Mouse (Mus musculus) urinary bladder, postnatal 36 days (tissue): Measurements from ENCODE around the gene Smo.

ENCODE experiments used
- DNase-seq, 2 experiments: peaks; one replicate each; pipeline ENCODE4 v3.0.0; 2022; ENCODE audit warnings: low spot score in 2 of 2, mixed read lengths in 1 of 2

Gene Smo

GRCm38 (mm10) chr6:29774161-29774560, 38.9 kb downstream of the Smo start:
- no peak for DNase-seq

- peak in 1 of 2 experiments; percentile 34 for DNase-seq
These were observed 40.3 kb downstream of the Smo start for GRCm38 (mm10) chr6:29775609-29776008.

GRCm38 (mm10) chr6:29776542-29777237, 41.4 kb downstream of the Smo start:
- no peak for DNase-seq

- no peak for DNase-seq
These were observed 41.9 kb downstream of the Smo start for GRCm38 (mm10) chr6:29777238-29777555.

GRCm38 (mm10) chr6:29780082-29780481, 44.8 kb downstream of the Smo start:
- DNase-seq, result no peak

GRCm38 (mm10) chr6:29780571-29780970, 45.3 kb downstream of the Smo start:
- no peak for DNase-seq

- no peak for DNase-seq
These were observed 46.9 kb downstream of the Smo start for GRCm38 (mm10) chr6:29782239-29782638.

- no peak for DNase-seq
These were observed 48.7 kb downstream of the Smo start for GRCm38 (mm10) chr6:29783960-29784359.

GRCm38 (mm10) chr6:29784413-29785021, 49.2 kb downstream of the Smo start:
- DNase-seq, result no peak

GRCm38 (mm10) chr6:29785759-29786158, 50.5 kb downstream of the Smo start:
- DNase-seq, result no peak

GRCm38 (mm10) chr6:29788779-29789350, 53.6 kb downstream of the Smo start:
- no peak for DNase-seq

GRCm38 (mm10) chr6:29790014-29790698, 54.9 kb downstream of the Smo start:
- DNase-seq, result no peak

- DNase-seq, result no peak
These were observed 58.2 kb downstream of the Smo start for GRCm38 (mm10) chr6:29793520-29793919.

GRCm38 (mm10) chr6:29794582-29794981, 59.3 kb downstream of the Smo start:
- no peak for DNase-seq

GRCm38 (mm10) chr6:29802979-29803378, 67.7 kb downstream of the Smo start:
- DNase-seq, result no peak

- DNase-seq, result no peak
These were observed 68.7 kb downstream of the Smo start for GRCm38 (mm10) chr6:29804006-29804405.

- no peak for DNase-seq
These were observed 70.1 kb downstream of the Smo start for GRCm38 (mm10) chr6:29805381-29805780.
